In genomic region chr14:104457966-104458710, GRCm38 (mm10) we compare ENCODE assay signal across 18 mouse cellular contexts. TPM values are rescaled to one million over a fixed set of nuclear protein-coding genes. Genes with fewer than 3 reads are reported as not detected.
DNase-seq lines count a peak whose midpoint lies in the region; ATAC-seq and TF ChIP-seq lines count a peak whose summit lies in the region.
"Had no signal": no experiment of that assay in that cellular context is flagged by ENCODE, and none has a peak within 500 bp of the region (broad histone marks: within the 10 kb centered on the region; RNA-seq: fewer than 3 reads in every experiment).

No protein-coding gene starts in this region.

- no peak overlapping the region for H3K4me2 ChIP-seq in midbrain, embryonic 11.5 days
- H3K4me2 ChIP-seq in neural tube, embryonic 13.5 days: peak overlapping the region; percentile 55
- H3K4me2 ChIP-seq: embryonic facial prominence, embryonic 13.5 days; forebrain, embryonic 12.5 days; lung, embryonic 15.5 days had no signal

- no peak overlapping the region for H3K9ac ChIP-seq in midbrain, embryonic 11.5 days (ENCODE audit: low read length)
- H3K9ac ChIP-seq in neural tube, embryonic 13.5 days: peak overlapping the region; percentile 54
- no peak overlapping the region for H3K9ac ChIP-seq in heart, adult 2 months (ENCODE audit: low read depth, low read length)
- H3K9ac ChIP-seq: embryonic facial prominence, embryonic 13.5 days; forebrain, embryonic 12.5 days; lung, embryonic 15.5 days had no signal

- H3K79me2 ChIP-seq in heart, adult 2 months (replicated peaks; ENCODE audit: control insufficient read depth, insufficient read depth, low read length): no peaks in the 10 kb centered on the region

- DNase-seq in embryo, embryonic 10.5 days (ENCODE audit: low spot score): peak; percentile 65
- peak; percentile 40 for DNase-seq in embryonic facial prominence, embryonic 10.5 days (ENCODE audit: low spot score)
- peak; percentile 95 for DNase-seq in midbrain, embryonic 11.5 days (ENCODE audit: low spot score, missing footprints)
- DNase-seq in right cerebral cortex, adult 18-20 months: no peak
- DNase-seq in heart, adult 2 months: no peak
- DNase-seq in layer of hippocampus, adult 8-10 months (ENCODE audit: low spot score in 2 of 2): no peak
- DNase-seq: cerebellum, adult 9-10 months; gastrocnemius, adult 2 months; heart, postnatal 14 days; kidney, adult 18-20 months; thymus, adult 18-20 months had no signal

- no peak for ATAC-seq in midbrain, embryonic 11.5 days (ENCODE audit: low FRiP score)
- no peak for ATAC-seq in neural tube, embryonic 13.5 days (ENCODE audit: low read depth)

- under 1% methylated on average over 20 of the region's 20 CpGs for WGBS in embryonic facial prominence, embryonic 10.5 days
- WGBS in midbrain, embryonic 11.5 days: under 1% methylated on average over 20 of the region's 20 CpGs
- WGBS in neural tube, embryonic 13.5 days: 2% methylated on average over 20 of the region's 20 CpGs
- WGBS in heart, adult 2 months: 6% methylated on average over 20 of the region's 20 CpGs

- intact Hi-C loops in heart, adult 2 months (cut with DNase I): no loop called here

- no peak overlapping the region for H3K27ac ChIP-seq in embryonic facial prominence, embryonic 10.5 days (replicated peaks)
- 0 out of 2 replicates have a peak overlapping the region, but pooled peaks have one; percentile 2 for H3K27ac ChIP-seq in midbrain, embryonic 11.5 days (ENCODE audit: low read depth, low read length)
- peak overlapping the region; percentile 78 for H3K27ac ChIP-seq in neural tube, embryonic 13.5 days (replicated peaks)
- no peak overlapping the region for H3K27ac ChIP-seq in heart, adult 2 months
- H3K27ac ChIP-seq: embryonic facial prominence, embryonic 13.5 days; forebrain, embryonic 12.5 days; gastrocnemius, adult 2 months; lung, embryonic 15.5 days had no signal

- no peaks in the 10 kb centered on the region for H3K36me3 ChIP-seq in embryonic facial prominence, embryonic 10.5 days (replicated peaks)
- H3K36me3 ChIP-seq in midbrain, embryonic 11.5 days (ENCODE audit: control insufficient read depth, insufficient read depth, low read length): no peaks in the 10 kb centered on the region
- H3K36me3 ChIP-seq in neural tube, embryonic 13.5 days: no peaks in the 10 kb centered on the region
- no peaks in the 10 kb centered on the region for H3K36me3 ChIP-seq in heart, adult 2 months (ENCODE audit: control insufficient read depth, insufficient read depth, low read length)
- H3K36me3 ChIP-seq: embryonic facial prominence, embryonic 13.5 days; forebrain, embryonic 12.5 days; lung, embryonic 15.5 days had no signal

- H3K4me1 ChIP-seq in embryonic facial prominence, embryonic 10.5 days: peaks cover 11% of the 10 kb centered on the region
- peaks cover 7% of the 10 kb centered on the region for H3K4me1 ChIP-seq in midbrain, embryonic 11.5 days (ENCODE audit: control insufficient read depth, insufficient read depth, low read length)
- peaks cover 25% of the 10 kb centered on the region for H3K4me1 ChIP-seq in neural tube, embryonic 13.5 days (replicated peaks)
- no peaks in the 10 kb centered on the region for H3K4me1 ChIP-seq in heart, adult 2 months (ENCODE audit: control insufficient read depth, insufficient read depth, low read length)

- TF ChIP-seq EP300 in heart, adult 2 months (IDR thresholded peaks at IDR 0.05; ENCODE audit: insufficient read depth, low read depth, low read length): no peak

- TF ChIP-seq POLR2A in heart, adult 2 months (IDR thresholded peaks at IDR 0.05; ENCODE audit: insufficient read depth, low read depth, low read length): no peak

- H3K4me3 ChIP-seq in embryonic facial prominence, embryonic 10.5 days: no peak overlapping the region
- no peak overlapping the region for H3K4me3 ChIP-seq in midbrain, embryonic 11.5 days (ENCODE audit: low read depth, low read length)
- peak overlapping the region; percentile 31 for H3K4me3 ChIP-seq in neural tube, embryonic 13.5 days
- no peak overlapping the region for H3K4me3 ChIP-seq in heart, adult 2 months
- H3K4me3 ChIP-seq: embryonic facial prominence, embryonic 13.5 days; forebrain, embryonic 12.5 days; gastrocnemius, adult 2 months; lung, embryonic 15.5 days; megakaryocyte, embryonic 14.5 days had no signal

- H3K9me3 ChIP-seq in embryonic facial prominence, embryonic 10.5 days: no peaks in the 10 kb centered on the region
- H3K9me3 ChIP-seq in midbrain, embryonic 11.5 days (ENCODE audit: control insufficient read depth, low read length): no peaks in the 10 kb centered on the region
- H3K9me3 ChIP-seq in neural tube, embryonic 13.5 days: no peaks in the 10 kb centered on the region
- H3K9me3 ChIP-seq: embryonic facial prominence, embryonic 13.5 days; forebrain, embryonic 12.5 days; lung, embryonic 15.5 days; megakaryocyte, embryonic 14.5 days had no signal

- TF ChIP-seq CTCF in heart, adult 2 months (IDR thresholded peaks at IDR 0.05): no peak

- H3K27me3 ChIP-seq in embryonic facial prominence, embryonic 10.5 days (replicated peaks; ENCODE audit: low read depth, poor library complexity, severe bottlenecking): peaks cover 91% of the 10 kb centered on the region
- H3K27me3 ChIP-seq in midbrain, embryonic 11.5 days (ENCODE audit: control insufficient read depth, insufficient read depth, low read length): peaks cover 49% of the 10 kb centered on the region
- peaks cover 72% of the 10 kb centered on the region for H3K27me3 ChIP-seq in neural tube, embryonic 13.5 days
- H3K27me3 ChIP-seq in heart, adult 2 months (ENCODE audit: control insufficient read depth, insufficient read depth, low read length): peaks cover 17% of the 10 kb centered on the region
- H3K27me3 ChIP-seq: CH12.LX had no signal

RNA-seq across cellular contexts. Expression of gene Pou4f1, which starts 9.7 kb away (rescaled TPM):
- 24.9 and 25.4 TPM in 2 replicates for polyA plus RNA-seq in embryonic facial prominence, embryonic 10.5 days (2016; fragmentation: Nextera tagmentation; extraction: Ambion mirVana)
- polyA plus RNA-seq in midbrain, embryonic 11.5 days (2014; fragmentation: Nextera tagmentation; extraction: Ambion mirVana): 46.9 and 56.1 TPM in 2 replicates
- polyA plus RNA-seq in neural tube, embryonic 13.5 days (2015; fragmentation: Nextera tagmentation; extraction: Ambion mirVana): 154 and 159 TPM in 2 replicates
- total RNA-seq in heart, adult 2 months (2021): under 1 TPM; 0.16 to 0.18 TPM
- polyA plus RNA-seq in heart, adult 2 months (2012; rRNA removed): 0.02 TPM in 1 of 2 replicates, not detected in the other
- total RNA-seq in layer of hippocampus, adult 8-10 months (2022): under 1 TPM in 1 of 4 experiments, not detected in 3; 0.06 TPM
- total RNA-seq: liver, adult 2 months had no signal
- polyA plus RNA-seq: liver, adult 2 months had no signal

Comparison
In these comparisons a context has a peak if more than half of its experiments do, and no peak if none do; other contexts are left out.
1. DNase-seq: peak in embryo, embryonic 10.5 days (single experiment), embryonic facial prominence, embryonic 10.5 days (single experiment) and midbrain, embryonic 11.5 days (single experiment); none in right cerebral cortex, adult 18-20 months (single experiment), heart, adult 2 months (0 of 2) and layer of hippocampus, adult 8-10 months (0 of 2).
2. H3K27ac ChIP-seq: peak in midbrain, embryonic 11.5 days (single experiment) and neural tube, embryonic 13.5 days (single experiment); none in embryonic facial prominence, embryonic 10.5 days (single experiment) and heart, adult 2 months (single experiment).
3. RNA of gene Pou4f1, which starts 9.7 kb away (polyA plus RNA-seq): 154 to 159 TPM in neural tube, embryonic 13.5 days, 46.9 to 56.1 TPM in midbrain, embryonic 11.5 days and 24.9 to 25.4 TPM in embryonic facial prominence, embryonic 10.5 days; 0.02 TPM in heart, adult 2 months; every median in the first group is over 10 times any median in the second.